Comparison of ENCODE assay signal across 19 mouse cellular contexts in genomic region chr16:62681880-62682279, GRCm38 (mm10).
"Had no signal": no experiment of that assay in that cellular context is flagged by ENCODE, and none has a peak within 500 bp of the region (broad histone marks: within the 10 kb centered on the region; RNA-seq: fewer than 3 reads in every experiment).

No protein-coding gene starts in this region.

- H3K27me3 ChIP-seq: midbrain, embryonic 12.5 days; neural tube, embryonic 13.5 days; neural tube, embryonic 15.5 days had no signal

- ATAC-seq: midbrain, embryonic 16.5 days had no signal

- H3K36me3 ChIP-seq: midbrain, embryonic 10.5 days; midbrain, embryonic 12.5 days; neural tube, embryonic 13.5 days; neural tube, embryonic 15.5 days had no signal

- H3K9me3 ChIP-seq: midbrain, embryonic 10.5 days; midbrain, embryonic 12.5 days; neural tube, embryonic 13.5 days; neural tube, embryonic 15.5 days had no signal

- DNase-seq: lung, adult 18-20 months; lung, embryonic 14.5 days; lung, postnatal 10 days; lung, postnatal 4 days; midbrain, embryonic 14.5 days; retina, postnatal 1 day; right cerebral cortex, adult 18-20 months; right cerebral cortex, postnatal 25 days; right cerebral cortex, postnatal 4 days; spleen, adult 18-20 months; thymus, adult 18-20 months; thymus, postnatal 14 days; thymus, postnatal 36 days had no signal

- H3K9ac ChIP-seq: lung, embryonic 14.5 days; midbrain, embryonic 12.5 days; neural tube, embryonic 13.5 days; neural tube, embryonic 15.5 days had no signal

- H3K4me3 ChIP-seq: midbrain, embryonic 10.5 days; midbrain, embryonic 12.5 days; myocyte; neural tube, embryonic 13.5 days; neural tube, embryonic 15.5 days had no signal

- H3K4me2 ChIP-seq: lung, embryonic 14.5 days; midbrain, embryonic 12.5 days; neural tube, embryonic 13.5 days; neural tube, embryonic 15.5 days had no signal

- H3K4me1 ChIP-seq: midbrain, embryonic 10.5 days; midbrain, embryonic 12.5 days; neural tube, embryonic 13.5 days; neural tube, embryonic 15.5 days had no signal

- H3K27ac ChIP-seq: midbrain, embryonic 10.5 days; midbrain, embryonic 12.5 days; neural tube, embryonic 13.5 days; neural tube, embryonic 15.5 days had no signal
